Mouse (Mus musculus) heart, embryonic 13.5 days (tissue): ENCODE measurements around the gene Msx2. TPM values are rescaled to one million over a fixed set of nuclear protein-coding genes. Genes with fewer than 3 reads are reported as not detected.

ENCODE experiments used
- ATAC-seq: fragments of 200-750 bp; cut with Nextera tagmentation; 2 replicates; pipeline ENCODE4 v1.8.0; 2017; ENCODE audit warnings: moderate TSS enrichment; ENCODE audit not compliant: insufficient number of reproducible peaks, low FRiP score, low TSS enrichment; ENCODE audit errors: extremely low read depth
- H3K27ac ChIP-seq: fragments of 300-500 bp; sonication (generic); replicated peaks from 2 replicates; pipeline ENCODE4 v1.5.1; 2015; ENCODE audit warnings: moderate library complexity, mild to moderate bottlenecking, inconsistent platforms
- H3K27me3 ChIP-seq: fragments of 300-500 bp; sonication (generic); replicated peaks from 2 replicates; pipeline ENCODE4 v1.6.1; 2015; ENCODE audit warnings: mild to moderate bottlenecking, inconsistent platforms
- H3K36me3 ChIP-seq: fragments of 300-500 bp; sonication (generic); 2 replicates; pipeline ENCODE4 v1.6.1; 2015; ENCODE audit warnings: mild to moderate bottlenecking, inconsistent platforms
- H3K4me1 ChIP-seq: fragments of 300-500 bp; sonication (generic); 2 replicates; pipeline ENCODE4 v1.6.1; 2015; ENCODE audit warnings: inconsistent platforms
- H3K4me2 ChIP-seq: fragments of 300-500 bp; sonication (generic); 2 replicates; pipeline ENCODE4 v1.6.1; 2015; ENCODE audit warnings: inconsistent platforms, mild to moderate bottlenecking, moderate library complexity
- H3K4me3 ChIP-seq: fragments of 300-500 bp; sonication (generic); 2 replicates; pipeline ENCODE4 v1.5.1; 2015; ENCODE audit warnings: moderate library complexity, mild to moderate bottlenecking, inconsistent platforms
- H3K9ac ChIP-seq: fragments of 300-500 bp; sonication (generic); 2 replicates; pipeline ENCODE4 v1.6.1; 2015; ENCODE audit warnings: inconsistent platforms, mild to moderate bottlenecking, moderate library complexity
- H3K9me3 ChIP-seq: fragments of 300-500 bp; sonication (generic); 2 replicates; pipeline ENCODE4 v1.6.1; 2016; ENCODE audit warnings: inconsistent platforms
- WGBS: fragments of 180-500 bp; shearing (Covaris S2); methylation state at CpG from one replicate; pipeline ENCODE4 v1.1.7; 2015; ENCODE audit warnings: mixed read lengths; 5-methylcytosine and 5-hydroxymethylcytosine counted together
- polyA plus RNA-seq: library from polyadenylated mRNA; unstranded; fragments of >200 nt; fragmentation: Nextera tagmentation; extraction: Ambion mirVana; gene quantifications from 2 replicates; pipeline ENCODE4 v1.2.1, GENCODE M21; 2015

Gene Msx2
- polyA plus RNA-seq, 1 experiment from 2014 or later, result 4.4 TPM

DNA sequence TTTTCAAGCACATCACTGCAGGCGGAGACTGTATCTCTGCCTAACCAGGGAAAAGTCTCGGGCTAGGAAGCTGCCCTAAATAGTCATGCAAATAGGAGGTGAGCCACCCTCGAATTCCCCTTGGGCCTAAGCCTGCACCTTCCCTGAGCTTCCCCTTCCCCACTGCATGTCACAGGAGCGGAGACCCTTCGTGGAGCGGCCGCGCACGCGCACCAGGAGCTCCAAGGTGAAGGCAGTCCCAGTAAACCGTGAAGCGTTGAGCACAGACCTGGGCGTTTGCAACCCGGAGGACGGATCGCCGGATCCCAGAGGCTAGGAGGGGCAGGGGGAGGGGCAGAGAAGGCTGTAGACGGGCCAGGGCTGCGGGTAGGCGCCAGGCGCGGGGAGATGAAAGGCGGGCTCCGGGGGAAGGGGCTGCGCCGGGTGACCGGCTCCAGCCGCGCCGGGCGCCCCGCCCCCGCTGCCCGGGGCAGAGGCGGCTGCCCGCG, 2.9 kb upstream of the Msx2 start:
- WGBS, result under 1% methylated on average over 37 of the region's 37 CpGs
- Histone ChIP-seq H3K4me2 (peak overlapping the region; percentile 92), H3K9ac (peak overlapping the region; percentile 80), H3K9me3 (no peaks in the 10 kb centered on the region), H3K4me1 (peaks cover 28% of the 10 kb centered on the region), H3K4me3 (peak overlapping the region; percentile 63), H3K27me3 (peaks cover 87% of the 10 kb centered on the region), H3K27ac (peak overlapping the region; percentile 39), H3K36me3 (no peaks in the 10 kb centered on the region)
- ATAC-seq, result no peak; the same call in 1 of the 2 replicates

DNA sequence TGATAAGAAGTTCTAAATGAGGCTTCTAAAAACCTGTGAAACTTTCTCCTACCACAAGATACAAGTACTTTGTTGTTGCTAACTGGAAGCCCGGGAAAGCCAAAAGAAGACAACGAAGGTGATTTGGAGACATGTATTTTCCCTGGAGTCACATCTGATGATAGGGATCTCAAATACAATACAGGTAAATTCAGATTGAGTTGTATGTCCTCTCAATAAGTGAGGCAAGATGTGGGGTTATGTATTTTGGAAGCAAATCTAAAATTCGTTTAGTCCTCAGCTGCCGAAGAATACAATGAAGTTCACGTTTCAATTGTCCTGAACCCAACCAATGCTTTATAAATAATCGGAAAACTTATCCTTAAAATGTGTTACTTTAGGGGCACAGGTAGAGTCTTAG, 1.6 kb upstream of the Msx2 start:
- Histone ChIP-seq H3K9ac (no peak overlapping the region), H3K27ac (no peak overlapping the region), H3K4me1 (peaks cover 31% of the 10 kb centered on the region), H3K27me3 (peaks cover 90% of the 10 kb centered on the region), H3K4me2 (no peak overlapping the region; the same call in 1 of the 2 replicates), H3K36me3 (no peaks in the 10 kb centered on the region), H3K9me3 (no peaks in the 10 kb centered on the region), H3K4me3 (no peak overlapping the region)
- WGBS, result 30% methylated on average over 6 of the region's 6 CpGs
- no peak for ATAC-seq

DNA sequence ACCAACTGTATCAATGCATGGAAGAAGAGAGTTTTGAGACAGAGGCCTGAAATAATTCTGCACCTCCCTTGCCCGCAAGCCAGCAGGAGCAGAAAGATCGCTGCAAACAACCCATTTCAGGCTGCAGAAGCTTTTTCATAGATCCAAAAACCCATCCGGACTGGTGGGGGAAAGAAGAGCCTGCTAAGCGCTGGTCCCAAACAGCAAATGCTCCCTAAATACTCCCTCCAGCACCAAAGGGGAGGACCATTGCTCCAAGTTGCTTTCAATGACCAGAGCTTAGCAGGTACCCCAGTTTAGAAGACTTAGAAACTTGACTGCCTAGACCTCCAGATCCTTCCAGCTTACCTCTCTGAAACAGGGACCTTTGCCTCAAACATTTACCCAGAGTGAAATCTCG, 1.1 kb upstream of the Msx2 start:
- Histone ChIP-seq H3K4me1 (peaks cover 31% of the 10 kb centered on the region), H3K36me3 (no peaks in the 10 kb centered on the region), H3K4me3 (no peak overlapping the region), H3K4me2 (no peak overlapping the region), H3K27me3 (peaks cover 94% of the 10 kb centered on the region), H3K9me3 (no peaks in the 10 kb centered on the region), H3K27ac (no peak overlapping the region), H3K9ac (no peak overlapping the region)
- no peak for ATAC-seq
- 31% methylated on average over 5 of the region's 5 CpGs for WGBS

DNA sequence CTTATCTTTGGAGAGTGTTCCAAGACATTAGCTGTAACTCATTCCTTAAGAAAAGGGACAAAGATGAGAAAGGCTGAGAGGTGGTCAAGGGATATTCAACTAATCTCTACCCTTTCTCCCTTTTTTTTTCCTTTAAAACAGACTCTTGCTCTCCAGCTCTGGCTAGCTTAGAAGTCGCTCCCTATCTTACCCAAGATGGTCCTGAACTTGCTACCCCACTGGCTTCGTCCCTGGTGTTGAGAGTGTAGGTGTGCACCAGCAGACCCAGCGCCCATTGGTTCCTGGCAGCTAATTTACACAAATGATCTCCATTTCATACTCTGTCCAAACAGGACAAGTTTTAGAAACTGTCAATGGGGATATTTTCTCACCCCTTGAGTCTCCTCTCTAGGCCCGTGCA, 417 bp upstream of the Msx2 start:
- no peak overlapping the region for H3K4me3 ChIP-seq
- H3K4me2 ChIP-seq, result peak overlapping the region; percentile 95
- no peak for ATAC-seq
- no peak overlapping the region for H3K9ac ChIP-seq
- peaks cover 96% of the 10 kb centered on the region for H3K27me3 ChIP-seq
- 33% methylated on average over 4 of the region's 4 CpGs for WGBS
- H3K27ac ChIP-seq, result no peak overlapping the region
- H3K9me3 ChIP-seq, result no peaks in the 10 kb centered on the region
- peaks cover 31% of the 10 kb centered on the region for H3K4me1 ChIP-seq
- H3K36me3 ChIP-seq, result no peaks in the 10 kb centered on the region

DNA sequence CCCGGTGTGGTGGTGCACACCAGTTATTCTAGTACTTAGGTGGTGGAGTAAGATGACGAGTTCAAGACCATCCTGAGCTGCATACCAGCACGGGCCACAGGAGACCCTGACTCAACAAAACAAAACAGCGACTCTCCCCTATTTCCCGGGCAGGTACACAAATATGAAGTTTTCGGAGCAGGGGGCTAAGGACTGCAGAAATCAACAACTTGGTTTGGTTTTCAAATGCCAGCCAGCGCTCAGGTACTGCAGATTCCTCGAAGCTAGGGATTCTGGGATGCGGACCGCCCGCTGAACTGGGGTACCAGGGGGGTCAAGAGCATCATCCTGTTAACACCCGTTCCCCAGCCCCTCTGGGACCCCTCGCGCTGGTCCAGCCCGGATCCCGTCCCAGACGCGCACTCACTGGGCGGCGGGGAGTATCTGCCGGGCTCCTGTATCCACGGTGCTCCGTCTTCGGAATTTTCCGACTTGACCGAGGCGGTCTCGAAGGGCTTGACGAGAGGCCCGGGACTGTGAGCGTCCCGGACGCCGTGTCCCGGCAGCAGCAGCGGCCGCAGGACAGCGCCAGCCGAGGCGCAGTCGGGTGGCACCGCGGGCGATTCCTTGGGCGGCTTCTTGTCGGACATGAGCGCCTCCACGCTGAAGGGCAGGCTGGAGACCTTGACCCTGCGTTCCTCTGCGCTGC, 804 bp downstream of the Msx2 start:
- peaks cover 99% of the 10 kb centered on the region for H3K27me3 ChIP-seq
- H3K4me3 ChIP-seq, result peak overlapping the region; percentile 75
- under 1% methylated on average over 50 of the region's 50 CpGs for WGBS
- H3K36me3 ChIP-seq, result no peaks in the 10 kb centered on the region
- H3K4me2 ChIP-seq, result peak overlapping the region; percentile 95
- H3K4me1 ChIP-seq, result peaks cover 31% of the 10 kb centered on the region
- H3K27ac ChIP-seq, result peak overlapping the region; percentile 80
- ATAC-seq, result peak; percentile 17; the same call in 1 of the 2 replicates
- H3K9me3 ChIP-seq, result no peaks in the 10 kb centered on the region
- peak overlapping the region; percentile 84 for H3K9ac ChIP-seq

DNA sequence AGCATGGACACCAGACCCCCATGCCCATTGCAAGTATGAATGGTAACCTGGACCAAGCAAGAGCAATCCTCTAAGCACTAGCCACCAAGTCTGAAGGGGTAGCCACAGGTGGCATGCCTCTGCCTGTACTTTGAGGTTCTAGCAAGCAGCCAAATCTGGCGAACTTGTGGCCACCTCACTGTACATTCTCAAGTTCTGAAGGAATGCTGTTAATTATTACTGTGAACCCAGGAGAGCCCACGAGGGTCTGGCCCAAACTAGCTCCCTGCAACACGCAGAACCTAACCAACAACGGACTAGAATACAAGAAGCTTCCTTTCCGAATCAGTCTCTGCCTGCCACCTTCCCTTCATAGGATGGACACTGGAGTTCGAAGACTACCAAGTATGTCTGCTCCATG, 1.5 kb downstream of the Msx2 start:
- peaks cover 30% of the 10 kb centered on the region for H3K4me1 ChIP-seq
- ATAC-seq, result no peak
- H3K4me2 ChIP-seq, result peak overlapping the region; percentile 95
- H3K9ac ChIP-seq, result peak overlapping the region; percentile 84
- no peaks in the 10 kb centered on the region for H3K9me3 ChIP-seq
- H3K27ac ChIP-seq, result no peak overlapping the region
- H3K27me3 ChIP-seq, result peaks cover 99% of the 10 kb centered on the region
- H3K36me3 ChIP-seq, result no peaks in the 10 kb centered on the region
- peak overlapping the region; percentile 75 for H3K4me3 ChIP-seq
- 18% methylated on average over 6 of the region's 6 CpGs for WGBS

DNA sequence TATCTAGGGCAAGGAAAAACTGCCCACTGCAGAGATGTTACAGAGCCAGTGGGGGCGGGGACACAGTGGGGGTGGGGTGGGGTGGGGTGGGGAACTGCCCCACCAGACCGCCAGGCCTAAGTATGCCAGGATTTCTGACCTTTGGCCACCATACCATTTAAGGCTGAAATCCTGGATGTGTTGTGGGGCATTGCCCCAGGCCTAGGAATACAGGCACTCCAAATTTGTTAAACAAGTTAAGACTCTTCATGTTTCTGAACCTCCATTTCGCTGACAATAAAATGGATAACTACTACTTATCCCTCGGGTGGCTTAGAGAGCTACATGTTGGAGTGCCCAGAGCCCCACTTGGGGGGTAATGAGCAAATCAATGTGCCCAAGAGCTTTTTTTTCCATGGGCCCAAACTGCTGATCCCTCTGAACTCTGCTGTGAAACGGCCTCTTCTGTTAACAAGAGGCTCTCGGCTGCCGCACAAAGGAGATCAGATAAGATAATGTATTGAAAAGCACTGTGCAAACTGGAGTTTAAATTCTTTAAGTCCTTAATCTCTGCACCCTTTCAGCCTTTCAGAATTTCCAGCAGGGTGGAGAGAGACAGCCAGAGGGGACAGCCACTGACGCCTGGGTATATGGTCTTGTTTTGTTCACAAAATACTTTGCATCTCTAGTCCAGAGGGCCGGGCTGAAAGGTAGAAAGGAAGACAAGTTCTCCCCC, 2.3 kb downstream of the Msx2 start:
- WGBS, result 19% methylated on average over 9 of the region's 9 CpGs
- no peaks in the 10 kb centered on the region for H3K9me3 ChIP-seq
- no peak for ATAC-seq
- H3K4me2 ChIP-seq, result peak overlapping the region; percentile 95
- peak overlapping the region; percentile 63 for H3K9ac ChIP-seq
- H3K4me3 ChIP-seq, result peak overlapping the region; percentile 75
- peaks cover 32% of the 10 kb centered on the region for H3K4me1 ChIP-seq
- no peaks in the 10 kb centered on the region for H3K36me3 ChIP-seq
- peaks cover 99% of the 10 kb centered on the region for H3K27me3 ChIP-seq
- no peak overlapping the region for H3K27ac ChIP-seq

DNA sequence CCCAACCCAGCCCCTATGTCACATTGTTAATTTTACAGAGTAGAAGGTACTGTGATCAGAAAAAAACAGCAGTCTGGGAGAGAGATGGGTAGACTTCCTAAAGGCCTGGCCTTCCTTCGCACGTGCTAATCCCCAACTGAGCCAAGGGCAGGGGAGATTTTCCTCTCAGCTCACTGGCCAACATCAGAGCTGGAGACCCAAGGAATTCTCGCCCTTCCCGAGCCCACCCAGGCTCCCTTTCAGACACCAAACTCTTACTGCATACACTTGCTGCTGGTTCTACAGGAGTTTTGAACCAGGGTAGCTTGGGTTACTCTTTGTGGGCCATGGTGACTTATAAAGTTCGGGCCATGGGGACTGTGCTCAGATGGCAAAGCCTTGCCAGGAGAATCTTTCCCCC, 3.1 kb downstream of the Msx2 start:
- H3K4me1 ChIP-seq, result peaks cover 32% of the 10 kb centered on the region
- peak overlapping the region; percentile 63 for H3K9ac ChIP-seq
- H3K4me2 ChIP-seq, result peak overlapping the region; percentile 95
- WGBS, result 46% methylated on average over 5 of the region's 5 CpGs
- H3K9me3 ChIP-seq, result no peaks in the 10 kb centered on the region
- no peaks in the 10 kb centered on the region for H3K36me3 ChIP-seq
- H3K27ac ChIP-seq, result no peak overlapping the region
- ATAC-seq, result no peak
- H3K4me3 ChIP-seq, result peak overlapping the region; percentile 75
- H3K27me3 ChIP-seq, result peaks cover 99% of the 10 kb centered on the region

DNA sequence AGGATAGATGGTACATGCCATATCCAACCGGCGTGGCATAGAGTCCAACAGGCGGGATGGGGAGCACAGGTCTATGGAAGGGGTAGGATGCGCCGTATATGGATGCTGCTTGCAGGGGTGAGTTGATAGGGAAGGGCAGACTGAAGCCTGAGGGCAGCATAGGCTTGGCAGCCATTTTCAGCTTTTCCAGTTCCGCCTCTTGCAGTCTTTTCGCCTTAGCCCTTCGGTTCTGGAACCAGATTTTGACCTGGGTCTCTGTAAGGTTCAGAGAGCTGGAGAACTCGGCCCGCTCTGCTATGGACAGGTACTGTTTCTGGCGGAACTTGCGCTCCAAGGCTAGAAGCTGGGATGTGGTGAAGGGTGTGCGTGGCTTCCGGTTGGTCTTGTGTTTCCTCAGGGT, 4.7 kb downstream of the Msx2 start:
- Histone ChIP-seq H3K9ac (no peak overlapping the region), H3K4me2 (no peak overlapping the region), H3K27me3 (peaks cover 99% of the 10 kb centered on the region), H3K9me3 (no peaks in the 10 kb centered on the region), H3K4me1 (peaks cover 40% of the 10 kb centered on the region), H3K4me3 (no peak overlapping the region), H3K27ac (no peak overlapping the region), H3K36me3 (no peaks in the 10 kb centered on the region)
- WGBS, result 52% methylated on average over 14 of the region's 14 CpGs
- ATAC-seq, result no peak

DNA sequence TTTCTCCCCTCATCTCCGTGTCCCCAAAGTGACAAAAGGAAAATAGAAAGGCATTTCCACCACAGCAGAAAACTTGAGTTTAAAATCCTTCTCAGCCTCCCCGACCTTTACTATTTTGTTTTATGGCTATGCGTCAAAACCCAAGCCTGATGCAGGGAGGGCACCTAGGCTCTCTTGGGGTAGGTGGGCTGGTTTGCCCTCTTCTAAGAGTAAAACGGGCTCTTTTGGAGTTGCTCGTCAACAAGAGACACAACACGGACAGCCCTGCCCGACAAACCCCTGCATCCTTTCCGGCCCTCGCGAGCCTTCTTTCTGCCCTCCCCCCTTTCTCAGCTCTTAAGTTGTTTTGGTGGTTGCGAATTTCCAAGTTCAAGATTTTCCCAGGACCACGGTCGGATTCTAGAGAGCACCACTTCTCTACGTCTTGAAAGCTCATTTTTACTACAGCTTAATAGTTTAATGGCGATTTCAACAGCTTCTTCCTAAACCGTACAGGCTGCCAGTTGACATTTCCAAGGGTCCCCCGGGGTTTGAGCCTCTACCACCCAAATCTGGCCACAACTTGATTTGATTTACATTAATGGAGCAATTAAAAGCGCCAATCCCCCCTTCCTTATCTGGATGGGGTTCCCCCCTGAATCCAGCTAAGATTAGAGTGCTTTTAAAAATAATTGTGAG, 6.5 kb downstream of the Msx2 start:
- no peaks in the 10 kb centered on the region for H3K9me3 ChIP-seq
- H3K4me1 ChIP-seq, result peaks cover 48% of the 10 kb centered on the region
- 13% methylated on average over 18 of the region's 18 CpGs for WGBS
- no peak for ATAC-seq
- H3K27me3 ChIP-seq, result peaks cover 99% of the 10 kb centered on the region
- no peaks in the 10 kb centered on the region for H3K36me3 ChIP-seq
- peak overlapping the region; percentile 44 for H3K4me3 ChIP-seq
- H3K27ac ChIP-seq, result no peak overlapping the region
- H3K4me2 ChIP-seq, result peak overlapping the region; percentile 66
- peak overlapping the region; percentile 70 for H3K9ac ChIP-seq

DNA sequence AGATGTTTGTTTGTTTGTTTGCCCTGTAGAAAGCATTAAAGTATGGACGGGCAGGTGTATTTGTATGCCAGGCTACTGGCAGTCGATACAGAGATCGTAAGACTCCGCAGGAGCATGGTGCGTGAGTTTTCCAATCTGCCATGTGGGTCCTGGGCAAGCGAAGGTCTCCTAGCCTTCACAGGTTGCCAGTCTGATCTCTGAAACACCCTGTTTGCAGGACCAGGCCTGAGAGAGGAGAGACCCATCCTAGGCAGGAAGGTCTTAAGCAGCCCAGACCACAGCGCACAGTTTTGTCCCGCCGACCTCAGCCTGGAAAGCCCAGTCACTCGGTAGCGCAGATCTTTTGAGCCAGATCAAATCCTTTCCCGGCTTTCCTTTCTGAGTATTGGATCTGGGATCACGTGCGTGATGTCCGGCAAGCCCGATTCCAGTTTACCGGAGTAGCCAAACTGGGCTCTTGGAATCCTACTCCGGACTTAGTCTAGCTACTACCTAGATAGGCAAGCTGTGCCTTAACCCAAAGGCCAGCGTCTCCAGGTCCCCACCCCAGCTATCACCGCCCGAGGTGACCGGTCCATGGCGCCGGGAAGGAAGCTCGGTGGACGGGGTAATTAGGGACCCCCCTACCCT, 7.6 kb downstream of the Msx2 start:
- peaks cover 99% of the 10 kb centered on the region for H3K27me3 ChIP-seq
- 6% methylated on average over 26 of the region's 26 CpGs for WGBS
- no peaks in the 10 kb centered on the region for H3K36me3 ChIP-seq
- peak overlapping the region; percentile 66 for H3K4me2 ChIP-seq
- peak overlapping the region; percentile 44 for H3K4me3 ChIP-seq
- no peaks in the 10 kb centered on the region for H3K9me3 ChIP-seq
- no peak for ATAC-seq
- H3K27ac ChIP-seq, result no peak overlapping the region
- H3K4me1 ChIP-seq, result peaks cover 40% of the 10 kb centered on the region
- H3K9ac ChIP-seq, result peak overlapping the region; percentile 70
